24 mouse cellular contexts compared by ENCODE assay signal in the genomic region with DNA sequence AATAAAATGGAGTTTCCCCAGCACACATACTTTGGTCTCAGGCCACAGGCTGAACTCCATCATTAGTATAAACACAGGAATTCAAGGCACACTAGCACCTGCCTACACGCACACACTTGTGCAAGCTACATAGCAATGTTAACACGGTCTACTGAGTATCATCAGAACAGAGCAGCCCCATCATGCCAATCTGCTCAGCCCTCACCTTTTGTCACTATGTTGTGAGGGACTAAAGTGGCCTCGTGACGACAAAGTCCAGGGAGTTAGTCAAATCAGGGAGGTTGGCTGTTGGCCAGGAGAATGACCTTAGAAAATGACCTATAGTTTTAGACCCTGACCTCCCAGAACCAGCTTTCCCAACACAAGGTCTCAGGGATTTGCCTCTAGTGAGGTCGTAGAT. TPM values are rescaled to one million over a fixed set of nuclear protein-coding genes. Genes with fewer than 3 reads are reported as not detected.
"Had no signal": no experiment of that assay in that cellular context is flagged by ENCODE, and none has a peak within 500 bp of the region (broad histone marks: within the 10 kb centered on the region; RNA-seq: fewer than 3 reads in every experiment).

No protein-coding gene starts in this region.

- H3K4me1 ChIP-seq: heart, embryonic 13.5 days; heart, embryonic 15.5 days; hindbrain, embryonic 13.5 days; hindbrain, embryonic 15.5 days; kidney, embryonic 15.5 days; limb, embryonic 10.5 days; limb, embryonic 12.5 days had no signal

- DNase-seq: gastrocnemius, postnatal 14 days; gastrocnemius, postnatal 36 days; heart, adult 18-20 months; heart, postnatal 14 days; heart, postnatal 36 days; kidney, adult 11 months; kidney, adult 2 months; kidney, adult 9 months; kidney, postnatal 14 days; kidney, postnatal 36 days had no signal

- H3K27me3 ChIP-seq: heart, embryonic 13.5 days; heart, embryonic 15.5 days; hindbrain, embryonic 13.5 days; hindbrain, embryonic 15.5 days; kidney, embryonic 15.5 days had no signal

- H3K9me3 ChIP-seq: heart, embryonic 13.5 days; heart, embryonic 15.5 days; hindbrain, embryonic 13.5 days; hindbrain, embryonic 15.5 days; kidney, embryonic 15.5 days; limb, embryonic 10.5 days; limb, embryonic 12.5 days had no signal

- H3K27ac ChIP-seq: heart, embryonic 13.5 days; heart, embryonic 15.5 days; hindbrain, embryonic 13.5 days; hindbrain, embryonic 15.5 days; hindbrain, postnatal 0 days; kidney, embryonic 15.5 days; kidney, postnatal 0 days; layer of hippocampus, adult 2 months; left cerebral cortex, adult 2 months; limb, embryonic 10.5 days; limb, embryonic 12.5 days had no signal

- H3K4me3 ChIP-seq: heart, embryonic 13.5 days; heart, embryonic 15.5 days; hindbrain, embryonic 13.5 days; hindbrain, embryonic 15.5 days; kidney, embryonic 15.5 days; layer of hippocampus, adult 2 months; left cerebral cortex, adult 2 months; limb, embryonic 10.5 days; limb, embryonic 12.5 days had no signal

- H3K36me3 ChIP-seq: heart, embryonic 13.5 days; heart, embryonic 15.5 days; hindbrain, embryonic 13.5 days; hindbrain, embryonic 15.5 days; kidney, embryonic 15.5 days; limb, embryonic 10.5 days; limb, embryonic 12.5 days had no signal

- H3K4me2 ChIP-seq: heart, embryonic 11.5 days; heart, embryonic 13.5 days; heart, embryonic 15.5 days; hindbrain, embryonic 13.5 days; hindbrain, embryonic 15.5 days; kidney, embryonic 15.5 days; limb, embryonic 12.5 days had no signal

- H3K9ac ChIP-seq: heart, embryonic 13.5 days; heart, embryonic 15.5 days; hindbrain, embryonic 13.5 days; hindbrain, embryonic 15.5 days; kidney, embryonic 15.5 days; limb, embryonic 12.5 days had no signal

- ATAC-seq: hindbrain, postnatal 0 days; intestine, embryonic 16.5 days had no signal

RNA-seq across cellular contexts. Expression of gene Spns3, which starts 7.8 kb away (rescaled TPM):
- total RNA-seq: heart, adult 18-20 months had no signal
- polyA plus RNA-seq: hindbrain, embryonic 11.5 days; limb, embryonic 12.5 days had no signal
